Comparison of ENCODE assay signal across 7 mouse cellular contexts in the genomic region with DNA sequence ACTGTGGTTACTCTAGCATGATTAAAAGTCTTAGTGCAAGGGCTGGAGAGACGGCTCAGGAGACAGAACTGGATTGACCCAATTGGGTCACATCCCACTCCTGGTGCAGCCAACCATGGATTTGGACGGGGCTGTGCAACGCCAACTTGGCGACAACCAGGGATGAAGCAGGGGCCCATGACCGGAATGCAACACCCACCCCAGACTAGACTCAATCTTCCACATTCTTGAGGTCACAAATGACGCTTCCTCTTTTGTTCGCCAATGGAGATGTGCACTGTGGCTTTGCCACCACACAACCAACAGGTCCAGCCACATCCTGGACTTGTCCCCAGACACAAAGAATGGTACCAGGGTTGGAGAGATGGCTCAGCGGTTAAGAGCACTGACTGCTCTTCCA. TPM values are rescaled to one million over a fixed set of nuclear protein-coding genes. Genes with fewer than 3 reads are reported as not detected.
DNase-seq lines count a peak whose midpoint lies in the region; ATAC-seq and TF ChIP-seq lines count a peak whose summit lies in the region.
"Not testable (repeated sequence)": the region's sequence is repeated elsewhere in the genome, so short reads cannot be mapped to it uniquely, and the experiment has no call there.
"Had no signal": no experiment of that assay in that cellular context is flagged by ENCODE, and none has a peak within 500 bp of the region (broad histone marks: within the 10 kb centered on the region; RNA-seq: fewer than 3 reads in every experiment).

No protein-coding gene starts in this region.

- WGBS in cerebellum, adult 2 months = 35% methylated on average over 8 of the region's 8 CpGs

- not testable (repeated sequence) for TF ChIP-seq POLR2A in cerebellum, adult 2 months (IDR thresholded peaks at IDR 0.05; ENCODE audit: borderline replicate concordance, insufficient read depth, low read length)

- H3K27me3 ChIP-seq in cerebellum, adult 2 months (ENCODE audit: control insufficient read depth, insufficient read depth, low read length) = not testable (repeated sequence)

- H3K4me3 ChIP-seq in cerebellum, adult 2 months (replicated peaks; ENCODE audit: insufficient read depth, low read depth, low read length) = not testable (repeated sequence)

- TF ChIP-seq CTCF in cerebellum, adult 2 months (IDR thresholded peaks at IDR 0.05; ENCODE audit: borderline replicate concordance, insufficient read depth, low read depth, low read length) = not testable (repeated sequence)

- peak; percentile 69 for DNase-seq in 416B (ENCODE audit: low read depth)
- DNase-seq in cerebellum, adult 2 months = peak; percentile 47 to 58
- peak; percentile 43 to 54 for DNase-seq in cerebellum, postnatal 25 days
- DNase-seq in kidney, adult 8-10 months = peak; percentile 48 to 51

- H3K27ac ChIP-seq in cerebellum, adult 2 months (ENCODE audit: insufficient read depth, low read length) = not testable (repeated sequence)

- peak; percentile 68 to 81; a peak in 3 of 4 replicates for ATAC-seq in hematopoietic stem cell, adult 5-6 weeks (replicated peaks in 1 of 2; ENCODE audit: insufficient read depth in 1 of 2, low FRiP score in 2 of 2, low TSS enrichment in 1 of 2, low read depth in 1 of 2, poor library complexity in 2 of 2, severe bottlenecking in 2 of 2)
- ATAC-seq in megakaryocyte, adult 5-6 weeks (ENCODE audit: poor library complexity, severe bottlenecking) = peak; percentile 73

- not testable (repeated sequence) for H3K4me1 ChIP-seq in cerebellum, adult 2 months (ENCODE audit: control insufficient read depth, insufficient read depth, low read length)

RNA-seq across cellular contexts. Expression of gene Ece1, which starts 14.4 kb away (rescaled TPM):
- 48.5 and 72.4 TPM in 2 replicates for polyA plus RNA-seq in cerebellum, adult 2 months (2012; rRNA removed)
- 9.1 and 11.4 TPM in 2 replicates for total RNA-seq in hematopoietic stem cell, adult 5-6 weeks (2017)
- total RNA-seq in megakaryocyte, adult 5-6 weeks (2015) = 19.7 and 25.4 TPM in 2 replicates
- 12.5 and 15.9 TPM in 2 replicates for total RNA-seq in megakaryocyte, adult 5-6 weeks (2017)

RNA-seq across cellular contexts. Expression of gene Alpl, which starts 51.5 kb away (rescaled TPM):
- polyA plus RNA-seq in cerebellum, adult 2 months (2012; rRNA removed) = 9.9 and 10.6 TPM in 2 replicates
- total RNA-seq in hematopoietic stem cell, adult 5-6 weeks (2017) = not detected in 2 replicates
- 0.09 TPM in 1 of 2 replicates, not detected in the other for total RNA-seq in megakaryocyte, adult 5-6 weeks (2015)
- total RNA-seq in megakaryocyte, adult 5-6 weeks (2017) = 0.16 TPM in 1 of 2 replicates, not detected in the other
- total RNA-seq: G1E had no signal
- polyA plus RNA-seq: G1E had no signal
